Mouse (Mus musculus) adrenal gland, adult 18-20 months (tissue): Measurements from ENCODE around the gene Espn. TPM values are rescaled to one million over a fixed set of nuclear protein-coding genes. Genes with fewer than 3 reads are reported as not detected.

Experiments
- DNase-seq, 2 experiments: peaks; one replicate each; pipeline ENCODE4 v3.0.0; 2021 to 2022; ENCODE audit warnings: low spot score in 2 of 2
- total RNA-seq, 2 experiments: library from RNA; stranded (reverse); gene quantifications; 1 replicate in 1 of 2; 2 replicates in 1 of 2; pipeline ENCODE4 v1.2.3; 2021

Gene Espn
- total RNA-seq, 2 experiments from 2014 or later = 1.9 to 3.3 TPM

DNA sequence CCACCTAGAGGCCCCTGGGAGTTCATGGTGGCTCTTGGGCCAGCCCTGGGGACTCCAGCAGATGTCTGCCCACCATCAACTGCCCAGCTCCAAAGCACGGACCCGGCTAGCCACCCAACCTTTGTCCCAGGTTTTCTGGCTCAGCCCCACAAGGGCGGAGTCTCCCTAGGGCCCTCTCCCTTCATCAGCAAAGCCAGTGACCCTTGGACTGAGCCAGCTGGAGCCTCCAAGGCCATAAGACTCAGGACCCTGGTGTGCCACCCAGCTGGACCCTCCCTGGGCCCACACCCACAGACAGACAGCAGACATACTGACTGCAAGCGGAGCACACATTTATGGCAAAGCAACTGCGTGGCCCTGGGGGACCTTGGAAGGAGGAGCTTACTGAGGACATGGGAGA, 23.4 kb downstream of the Espn start:
- no peak for DNase-seq

DNA sequence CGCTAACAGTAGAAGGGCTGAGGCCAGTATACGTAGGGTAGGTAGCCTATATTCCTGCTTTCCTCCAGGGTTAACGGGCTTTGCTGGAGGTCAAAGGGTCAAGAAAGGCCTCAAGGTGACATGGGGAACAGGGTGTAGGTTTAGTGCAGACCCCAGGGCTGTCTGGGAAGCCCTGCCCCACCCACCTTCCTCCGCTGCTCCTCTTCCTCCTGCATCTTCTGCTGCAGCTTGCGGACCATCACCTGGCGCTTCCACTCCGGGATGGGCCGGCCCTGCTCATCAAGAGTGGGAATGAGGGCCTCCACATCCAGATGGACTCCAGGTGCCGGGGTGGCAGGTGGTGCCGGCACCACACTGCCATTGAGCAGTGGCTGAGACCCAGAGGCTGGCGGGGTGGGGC, 24.3 kb downstream of the Espn start:
- no peak for DNase-seq

DNA sequence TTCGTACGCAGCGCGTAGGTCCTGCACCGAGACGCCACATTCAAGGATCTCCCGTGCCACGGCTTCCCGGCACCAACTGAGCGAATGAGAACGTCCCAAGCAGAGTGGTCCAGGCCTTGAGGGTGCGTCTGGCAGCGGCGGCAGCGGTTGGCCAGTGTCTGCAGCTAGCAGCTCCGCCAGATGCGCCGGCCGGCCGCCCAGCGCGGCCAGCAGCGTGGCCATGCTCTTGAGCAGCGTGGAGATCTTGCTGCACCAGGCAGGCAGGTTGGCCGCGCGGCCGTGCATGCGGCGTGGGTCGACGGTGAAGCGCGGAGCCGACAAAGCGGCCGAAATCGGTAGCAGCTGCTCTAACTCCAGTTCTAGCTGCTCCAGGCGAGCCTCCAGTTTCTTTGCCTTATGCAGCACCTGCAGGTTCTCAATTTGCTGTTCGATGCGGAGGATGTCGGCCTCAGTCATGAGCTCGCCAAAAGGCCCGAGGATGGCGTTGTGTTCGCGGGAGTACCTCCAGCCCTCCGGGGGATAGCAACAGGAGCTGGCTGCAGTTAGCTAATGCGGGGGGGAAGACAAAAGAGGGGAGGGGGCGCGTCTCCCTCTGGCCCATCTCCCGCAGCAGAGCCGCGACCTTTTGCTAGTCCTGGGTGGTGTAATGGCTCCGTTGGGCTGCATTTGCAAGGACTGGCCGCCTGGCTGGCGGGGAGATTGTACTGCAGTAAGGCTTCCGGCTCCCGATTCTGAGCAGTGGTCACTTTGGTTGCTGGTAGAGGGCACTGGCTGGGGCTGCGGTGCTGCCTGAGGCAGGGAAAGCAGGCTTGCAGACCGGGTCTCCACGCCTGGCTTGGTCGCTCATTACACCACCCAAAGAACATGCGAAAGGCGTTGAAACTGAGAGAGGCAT, 25.9 kb downstream of the Espn start:
- DNase-seq = no peak

DNA sequence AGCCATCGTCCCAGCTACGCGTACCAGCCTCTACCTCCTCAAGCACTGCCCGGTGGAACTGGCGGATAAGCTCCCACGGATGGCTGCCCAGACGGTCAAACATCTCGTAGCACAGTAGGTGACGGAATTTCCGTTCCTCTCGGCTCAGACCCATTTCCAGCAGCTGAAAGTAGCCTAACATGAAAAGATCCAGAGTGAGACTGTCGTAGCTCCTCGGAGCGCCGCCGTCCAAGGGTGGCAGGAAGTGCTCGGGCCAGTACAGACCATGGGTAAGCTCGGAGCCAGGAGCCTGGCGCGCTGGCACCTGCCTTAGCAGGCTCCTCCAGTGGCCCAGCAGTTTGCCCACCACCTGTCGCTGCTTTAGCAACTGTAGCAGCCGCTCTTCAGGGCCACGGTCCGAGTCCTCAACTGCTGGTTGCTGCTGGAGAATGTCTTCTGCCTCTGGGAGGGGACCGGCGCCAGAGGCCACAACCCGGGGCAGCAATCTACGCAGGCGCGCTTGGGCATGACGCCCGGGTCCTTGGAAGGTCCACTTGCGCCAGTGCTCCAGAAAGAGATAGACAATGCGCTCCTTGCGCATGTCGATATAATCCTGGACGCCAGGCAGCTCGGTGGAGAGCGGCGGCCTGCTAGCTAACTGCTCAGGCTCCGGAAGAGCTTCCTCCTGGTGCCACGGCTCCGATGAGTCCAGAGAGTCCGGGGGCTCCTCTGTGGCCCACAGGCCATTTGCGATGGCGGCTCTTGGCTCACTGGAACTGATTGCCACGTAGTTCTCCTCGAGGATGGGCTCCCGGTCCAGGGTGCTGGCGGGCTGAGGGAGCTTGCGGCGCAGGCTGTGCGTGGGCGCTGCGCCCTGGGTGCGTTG, 26.8 kb downstream of the Espn start:
- peak; percentile 32 to 53 for DNase-seq

DNA sequence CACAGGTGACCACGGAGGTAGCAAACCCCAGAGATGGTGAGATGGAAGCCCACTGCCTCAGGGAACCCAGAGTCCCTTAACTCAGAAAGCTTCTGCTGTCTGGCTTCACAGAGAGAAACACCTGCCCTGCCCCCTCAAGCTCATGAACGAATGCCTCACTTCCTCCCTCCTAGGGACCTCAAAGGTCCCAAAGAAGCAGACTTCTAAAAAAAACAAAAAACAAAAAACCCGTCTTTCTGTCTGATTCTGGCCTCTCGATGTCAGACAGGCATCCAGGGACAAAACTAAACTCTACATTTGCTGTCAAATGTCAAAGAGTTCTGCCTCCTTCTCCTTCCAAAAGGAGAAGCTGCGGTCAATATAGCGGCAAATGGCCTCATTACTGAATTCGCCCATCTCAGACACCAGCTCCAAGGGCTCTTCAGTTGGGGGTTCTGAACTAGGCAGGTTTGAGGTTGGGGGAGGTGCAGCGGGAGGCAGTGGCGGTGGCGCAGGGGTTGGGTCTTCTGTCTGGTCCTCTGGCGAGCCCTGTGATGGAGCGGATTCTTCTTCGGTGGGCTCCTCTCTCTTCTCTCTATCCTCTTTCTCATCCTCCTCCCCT, 27.7 kb downstream of the Espn start:
- no peak for DNase-seq

DNA sequence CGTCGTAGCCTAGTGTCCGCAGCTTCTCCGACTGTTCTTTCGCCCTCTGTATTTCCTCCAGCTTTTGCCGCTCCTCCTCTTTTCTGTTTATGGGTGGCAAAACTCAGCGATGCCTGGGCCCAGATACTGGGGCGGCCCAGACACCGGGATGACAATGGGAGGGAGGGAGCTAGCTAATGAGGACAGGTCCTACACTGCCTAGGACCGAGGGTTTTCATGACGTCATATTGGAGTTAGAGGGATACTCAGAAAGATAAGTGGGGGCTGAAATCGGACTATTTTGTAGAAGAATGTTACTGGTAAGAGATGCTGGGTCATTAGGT, 31.0 kb downstream of the Espn start:
- DNase-seq = no peak

DNA sequence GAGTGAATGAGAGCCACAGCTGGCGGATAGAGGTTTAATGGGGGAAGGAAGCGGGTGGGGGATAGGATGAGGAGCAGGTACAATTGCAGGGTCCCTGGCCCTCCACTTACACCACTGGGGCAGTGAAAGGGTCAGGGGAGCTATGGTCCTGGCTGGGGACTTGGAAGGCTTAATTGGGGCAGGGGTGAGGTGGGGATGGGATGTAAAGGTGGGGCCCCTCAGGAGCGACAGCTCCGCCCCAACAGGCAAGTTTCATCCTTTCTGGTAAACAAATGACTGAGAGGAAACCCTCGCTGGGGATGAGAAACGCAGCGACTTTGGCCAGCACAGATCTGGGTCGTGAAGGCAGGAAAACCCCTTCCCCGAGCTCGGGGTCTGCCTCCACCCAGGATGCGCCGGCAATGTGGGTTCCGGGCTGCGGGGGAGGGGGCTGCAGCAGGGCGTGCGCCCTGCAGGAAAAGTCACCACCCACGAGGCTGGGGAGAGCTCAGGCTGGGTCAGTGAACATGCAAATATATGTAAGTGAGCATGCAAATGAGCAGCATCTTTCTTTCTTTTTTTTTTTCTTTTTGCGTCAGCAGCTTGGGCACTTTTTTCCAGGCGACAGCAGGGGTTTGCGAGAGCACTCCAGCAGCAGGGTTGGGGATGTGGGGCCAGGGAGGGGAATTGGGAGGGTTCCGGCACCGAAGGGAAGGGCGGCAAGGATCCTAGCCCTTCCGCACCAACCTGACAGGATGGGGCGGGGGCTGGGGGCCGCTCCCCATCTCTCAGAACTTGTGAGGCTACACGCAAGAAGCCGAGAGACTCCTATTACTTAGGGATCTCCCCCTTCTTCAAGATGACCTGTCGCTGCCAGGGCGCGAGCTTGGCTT, 31.6 kb downstream of the Espn start:
- no peak for DNase-seq

DNA sequence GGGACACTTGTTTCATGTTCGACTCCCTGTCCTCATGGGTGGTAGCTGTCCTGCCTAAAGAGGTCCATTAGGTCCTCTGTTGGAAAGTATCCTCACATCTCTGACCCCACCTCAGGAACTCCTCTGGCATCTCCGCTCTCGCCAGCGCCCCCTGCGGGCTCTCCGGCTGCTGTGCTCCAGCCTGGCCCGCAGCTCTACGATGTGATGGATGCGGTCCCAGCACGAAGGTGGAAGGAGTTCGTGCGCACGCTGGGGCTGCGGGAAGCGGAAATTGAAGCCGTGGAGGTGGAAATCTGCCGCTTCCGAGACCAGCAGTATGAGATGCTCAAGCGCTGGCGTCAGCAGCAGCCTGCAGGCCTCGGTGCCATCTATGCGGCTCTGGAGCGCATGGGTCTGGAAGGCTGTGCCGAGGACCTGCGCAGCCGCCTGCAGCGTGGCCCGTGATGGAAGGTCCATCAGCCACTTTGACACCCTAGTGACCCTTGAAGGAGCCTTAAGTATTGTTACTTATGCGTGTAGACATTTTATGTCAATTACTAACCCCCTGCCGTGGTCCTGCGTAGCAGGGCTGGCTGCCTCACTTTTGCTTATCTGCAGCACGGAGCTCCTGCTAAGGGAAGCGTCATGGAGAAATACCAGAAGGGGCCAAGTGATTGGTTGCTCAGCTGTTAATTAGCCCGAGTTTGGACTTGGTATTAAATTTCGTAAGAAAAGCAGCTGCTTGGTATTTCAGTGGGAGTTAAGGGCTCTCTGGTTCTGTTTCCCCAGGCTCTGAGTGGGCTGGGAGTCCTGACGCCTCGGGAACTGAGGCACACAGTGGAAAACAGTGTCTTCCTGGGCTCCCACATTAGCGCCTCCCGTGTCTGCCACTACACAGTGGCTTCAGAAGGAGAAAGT, 32.5 kb downstream of the Espn start:
- peak in 1 of 2 experiments; percentile 44 for DNase-seq

DNA sequence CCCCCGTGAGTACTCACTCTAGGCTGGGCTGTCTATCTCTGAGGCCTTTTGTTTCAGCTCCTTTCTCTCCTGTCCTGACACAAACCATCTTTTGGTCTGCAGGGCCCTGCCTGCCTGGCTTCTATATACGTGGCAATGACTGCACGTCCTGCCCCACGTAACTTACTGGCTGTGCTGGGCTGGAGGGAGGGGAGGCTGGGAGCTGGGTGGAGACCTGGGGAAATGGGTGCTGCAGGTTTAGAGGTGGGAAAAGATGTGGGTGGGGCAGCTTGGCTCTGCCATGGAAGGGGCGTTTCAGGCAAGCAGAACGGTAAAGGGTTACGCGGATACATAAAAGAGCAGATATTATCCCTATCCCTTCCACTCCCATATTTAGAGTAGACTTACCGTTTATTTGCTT, 34.6 kb downstream of the Espn start:
- DNase-seq = no peak

DNA sequence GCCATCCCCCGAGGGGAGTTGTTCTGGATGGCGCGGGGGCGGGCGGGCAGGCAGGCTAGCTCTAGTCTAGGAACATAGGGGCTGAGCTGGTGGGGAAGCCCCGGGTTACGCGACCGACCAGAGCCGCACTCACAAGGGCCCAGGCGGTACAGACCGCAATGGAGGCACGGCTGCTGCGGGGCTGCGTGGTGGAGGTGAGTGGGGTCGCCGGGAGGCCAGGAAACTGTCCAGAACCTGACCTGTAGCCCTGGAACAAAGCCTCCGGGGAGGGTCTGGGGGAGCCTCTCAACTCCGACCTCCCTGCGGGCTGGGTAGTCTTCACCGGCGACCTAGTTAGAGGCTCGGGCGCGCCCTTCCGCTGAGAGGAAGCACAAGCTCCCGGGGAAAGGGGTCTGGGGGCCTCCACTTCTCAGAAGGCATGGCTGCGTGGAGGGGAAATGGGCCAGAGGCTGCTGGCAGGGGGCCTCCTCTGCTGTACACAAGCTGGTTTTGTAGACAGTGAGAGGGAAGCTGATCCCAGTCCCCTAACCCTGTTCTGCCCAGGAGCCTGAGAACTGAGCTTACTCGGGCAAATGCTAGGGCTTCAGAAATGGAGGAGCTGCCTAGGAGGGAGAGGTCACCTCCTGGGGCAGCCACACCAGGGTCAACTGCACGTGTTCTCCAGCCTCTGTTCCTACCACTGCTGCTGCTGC, 36.1 kb downstream of the Espn start, which contains the start of gene Tnfrsf25:
Tnfrsf25 (plus strand) TSS at position 14 of the 692 bp plus-strand sequence.
- DNase-seq = no peak

DNA sequence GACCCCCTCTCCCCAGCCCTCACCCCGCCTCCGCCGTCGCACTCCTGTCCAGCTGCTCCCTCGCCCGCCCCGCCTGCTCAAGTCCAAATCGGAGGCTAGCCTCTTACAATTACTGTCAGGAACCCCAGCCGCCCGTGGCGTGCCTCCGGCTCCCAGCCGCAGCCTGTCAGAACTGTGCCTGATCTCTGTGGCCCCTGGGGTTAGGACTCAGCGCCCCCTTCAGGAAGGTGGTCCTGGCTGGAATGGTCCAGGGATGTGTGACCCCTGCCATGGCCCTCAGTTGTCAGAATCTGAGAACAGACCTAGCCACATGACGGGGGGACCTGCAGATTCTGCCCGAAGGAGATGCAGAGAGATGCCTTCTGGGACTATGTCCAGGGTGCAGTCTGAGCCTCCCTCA, 38.1 kb downstream of the Espn start:
- no peak for DNase-seq

DNA sequence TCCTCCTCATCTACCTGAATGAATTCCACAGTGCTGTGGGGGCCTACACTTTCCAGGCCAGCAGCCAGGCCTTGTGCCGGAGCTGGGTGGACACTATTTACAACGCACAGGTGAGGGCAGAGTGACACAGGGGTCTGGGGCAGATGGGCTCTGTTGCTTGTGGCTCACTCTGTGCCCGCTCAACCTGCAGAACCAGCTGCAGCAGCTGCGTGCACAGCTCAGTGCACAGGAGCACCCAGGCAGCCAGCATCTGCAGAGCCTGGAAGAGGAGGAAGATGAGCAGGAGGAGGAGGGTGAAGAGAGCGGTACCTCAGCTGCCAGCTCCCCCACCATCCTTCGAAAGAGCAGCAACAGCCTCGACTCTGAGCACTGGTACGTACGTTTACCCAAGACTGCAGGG, 39.8 kb downstream of the Espn start:
- DNase-seq = no peak

DNA sequence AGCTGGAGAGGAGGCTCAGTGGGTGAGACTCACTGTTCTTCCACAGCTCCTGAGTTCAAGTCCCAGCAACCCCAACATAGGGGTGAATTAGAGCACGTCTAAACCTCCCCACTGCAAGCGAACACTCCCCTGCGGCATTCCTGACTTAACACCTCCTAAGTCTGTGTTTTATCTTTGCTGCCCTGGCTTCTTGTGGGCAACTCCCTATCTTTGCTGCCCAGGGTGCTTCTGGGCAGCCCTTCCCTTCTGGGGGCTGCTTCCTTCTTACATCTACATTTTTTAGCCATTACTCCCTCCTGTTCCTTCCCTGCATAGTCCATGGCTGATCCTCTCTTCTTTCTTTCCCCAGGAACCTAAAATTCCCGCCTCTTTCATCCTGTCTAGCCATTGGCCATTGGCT, 41.5 kb downstream of the Espn start:
- no peak for DNase-seq

DNA sequence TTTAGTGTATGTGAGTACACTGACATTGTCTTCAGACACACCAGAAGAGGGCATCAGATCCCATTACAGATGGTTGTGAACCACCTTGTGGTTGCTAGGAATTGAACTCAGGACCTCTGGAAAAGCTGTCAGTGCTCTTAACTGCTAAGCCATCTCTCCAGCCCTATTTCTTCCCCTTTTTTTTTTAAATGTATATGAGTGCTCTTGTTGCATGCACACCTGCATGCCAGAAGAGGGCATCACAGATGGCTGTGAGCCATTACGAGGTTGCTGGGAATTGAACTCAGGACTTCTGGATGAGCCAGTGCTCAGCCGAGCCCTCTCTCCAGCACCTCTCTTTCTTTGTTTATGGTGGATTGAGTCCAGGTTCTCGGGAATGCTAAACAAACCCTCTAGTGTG, 42.7 kb downstream of the Espn start:
- no peak for DNase-seq

DNA sequence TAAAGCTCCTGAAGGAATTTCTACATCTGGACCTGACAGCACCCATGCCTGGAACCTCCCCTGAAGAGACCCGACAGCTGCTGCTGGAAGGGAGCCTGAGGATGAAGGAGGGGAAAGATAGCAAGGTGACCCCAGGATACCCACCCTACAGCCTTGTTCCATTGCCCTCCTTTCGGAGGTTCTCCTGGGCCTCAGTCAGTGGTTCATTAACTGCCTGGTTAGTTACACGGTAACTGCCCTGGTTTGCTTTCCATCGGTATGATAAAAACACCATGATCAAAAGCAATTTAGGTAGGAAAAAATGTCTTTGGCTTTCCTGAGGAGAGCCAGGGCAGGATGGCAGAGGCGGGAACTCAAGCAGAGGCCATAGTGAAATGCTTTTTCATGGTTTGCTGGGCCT, 43.5 kb downstream of the Espn start:
- no peak for DNase-seq

DNA sequence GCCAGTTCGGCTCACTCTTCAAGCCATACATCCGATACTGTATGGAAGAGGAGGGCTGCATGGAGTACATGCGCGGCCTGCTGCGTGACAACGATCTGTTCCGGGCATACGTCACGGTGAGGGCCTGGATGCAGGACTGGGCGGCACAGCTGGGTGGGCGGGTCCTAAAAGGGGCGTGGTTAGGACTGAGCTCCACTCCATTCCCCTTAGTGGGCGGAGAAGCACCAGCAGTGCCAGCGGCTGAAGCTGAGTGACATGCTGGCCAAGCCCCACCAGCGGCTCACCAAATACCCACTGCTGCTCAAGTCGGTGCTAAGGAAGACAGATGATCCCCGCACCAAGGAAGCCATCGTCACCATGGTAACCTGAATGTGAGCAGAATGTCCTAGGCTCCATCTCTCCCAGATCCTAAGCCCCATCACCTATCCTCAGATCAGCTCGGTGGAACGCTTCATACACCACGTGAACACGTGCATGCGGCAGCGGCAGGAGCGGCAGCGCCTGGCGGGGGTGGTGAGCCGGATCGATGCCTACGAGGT, 44.1 kb downstream of the Espn start:
- DNase-seq = peak; percentile 62 to 68

DNA sequence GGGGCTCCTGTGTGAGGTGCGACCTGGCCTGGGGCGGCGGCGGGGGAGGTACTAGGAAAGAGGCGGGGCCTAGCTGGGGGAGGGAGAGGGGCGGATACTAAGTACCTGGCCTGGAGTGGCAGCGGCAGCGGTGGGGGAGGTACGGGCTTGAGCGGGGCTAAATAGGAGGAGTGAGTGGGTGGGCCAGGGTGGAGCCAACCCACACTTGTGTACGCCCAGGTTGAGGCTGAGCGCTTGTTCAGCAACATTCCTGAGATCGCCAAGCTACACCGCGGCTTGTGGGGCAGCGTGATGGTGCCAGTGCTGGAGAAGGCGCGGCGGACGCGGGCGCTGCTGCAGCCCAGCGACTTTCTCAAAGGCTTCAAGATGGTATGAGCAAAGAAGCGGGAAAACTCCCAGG, 44.7 kb downstream of the Espn start:
- peak in 1 of 2 experiments; percentile 26 for DNase-seq

DNA sequence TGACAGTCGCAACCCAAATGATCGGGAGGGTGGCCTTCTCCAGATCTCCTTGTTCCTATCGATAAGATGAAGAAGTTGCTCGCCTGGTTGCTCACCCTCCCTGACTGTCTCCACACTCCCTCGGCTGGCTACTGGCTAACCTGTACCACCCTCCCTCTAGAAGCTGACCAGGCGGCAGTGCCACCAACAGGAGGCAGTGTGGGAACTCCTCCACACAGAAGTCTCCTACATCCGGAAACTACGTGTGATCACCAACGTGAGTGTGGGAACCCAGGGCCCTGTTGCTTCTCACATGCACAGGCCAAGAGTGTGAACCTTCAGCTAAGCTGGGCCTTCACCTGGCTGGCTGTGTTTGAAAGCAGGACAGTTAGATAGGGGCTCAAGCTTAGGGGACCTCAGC, 45.4 kb downstream of the Espn start:
- DNase-seq = no peak

DNA sequence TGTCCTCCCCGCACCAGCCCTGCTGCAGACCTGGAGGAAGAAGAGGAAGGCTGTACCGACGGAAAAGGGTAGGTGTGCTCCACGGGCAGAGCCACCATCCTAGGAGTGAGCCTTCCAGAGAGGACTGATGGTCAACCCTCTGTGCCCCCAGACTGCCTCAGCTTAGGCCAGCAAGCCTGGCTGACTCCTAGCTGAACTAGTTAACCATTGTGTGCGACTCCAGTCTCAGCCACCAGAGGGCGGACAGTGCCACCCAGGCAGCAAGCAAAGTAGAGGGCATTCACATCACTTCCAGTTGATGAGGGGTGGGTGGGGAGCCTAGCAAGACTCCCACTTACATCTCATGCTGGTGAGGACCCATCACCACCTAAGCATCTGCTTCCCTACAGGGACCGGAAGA, 49.1 kb downstream of the Espn start:
- DNase-seq = peak; percentile 71 to 72
